Mouse (Mus musculus) testis, adult 2 months (tissue): ENCODE measurements around the gene Plekhb2. TPM values are rescaled to one million over a fixed set of nuclear protein-coding genes. Genes with fewer than 3 reads are reported as not detected.

Experiments used
- H3K27ac ChIP-seq: fragments of 200-500 bp; 2 replicates; pipeline ENCODE4 v1.5.1; 2012; ENCODE audit warnings: low read depth, low read length; ENCODE audit not compliant: control insufficient read depth, insufficient read depth
- H3K27me3 ChIP-seq: fragments of 200-500 bp; 2 replicates; pipeline ENCODE4 v1.6.1; 2012; ENCODE audit warnings: mild to moderate bottlenecking, low read length, moderate library complexity; ENCODE audit not compliant: control insufficient read depth, insufficient read depth
- H3K36me3 ChIP-seq: fragments of 200-500 bp; 2 replicates; pipeline ENCODE4 v1.6.1; 2012; ENCODE audit warnings: mild to moderate bottlenecking, low read length; ENCODE audit not compliant: control insufficient read depth, insufficient read depth
- H3K4me1 ChIP-seq: fragments of 200-500 bp; 2 replicates; pipeline ENCODE4 v1.6.1; 2012; ENCODE audit warnings: low read length; ENCODE audit not compliant: control insufficient read depth, insufficient read depth
- H3K4me3 ChIP-seq: fragments of 200-500 bp; 2 replicates; pipeline ENCODE4 v1.5.1; 2012; ENCODE audit warnings: low read depth, mild to moderate bottlenecking, low read length, moderate library complexity, mixed read lengths; ENCODE audit not compliant: control insufficient read depth
- CTCF ChIP-seq: fragments of 200-500 bp; IDR thresholded peaks from 2 replicates; pipeline ENCODE4 v1.5.1; 2012; ENCODE audit warnings: low read depth, mild to moderate bottlenecking, inconsistent platforms, low read length, moderate library complexity; ENCODE audit not compliant: control insufficient read depth, insufficient read depth, insufficient replicate concordance
- POLR2A ChIP-seq: fragments of 200-500 bp; IDR thresholded peaks from 2 replicates; pipeline ENCODE4 v1.6.1; 2012; ENCODE audit warnings: low read depth, mild to moderate bottlenecking, inconsistent platforms, low read length, moderate library complexity; ENCODE audit not compliant: control insufficient read depth
- polyA plus RNA-seq: library from polyadenylated mRNA; depleted of rRNA; stranded (reverse); fragments of >200 nt; gene quantifications from 2 replicates; pipeline ENCODE4 v1.2.3, GENCODE M21; 2012

Gene Plekhb2
- polyA plus RNA-seq, 1 experiment: 12.7 TPM

- Histone ChIP-seq H3K27ac (no peak overlapping the region), H3K4me1 (no peaks in the 10 kb centered on the region), H3K27me3 (no peaks in the 10 kb centered on the region), H3K36me3 (no peaks in the 10 kb centered on the region), H3K4me3 (no peak overlapping the region)
- TF ChIP-seq CTCF (no peak), POLR2A (no peak)
Observed at GRCm38 (mm10) chr1:34858671-34859070, 8.9 kb downstream of the Plekhb2 start.

GRCm38 (mm10) chr1:34859761-34860160, 10.0 kb downstream of the Plekhb2 start:
- H3K27me3 ChIP-seq: no peaks in the 10 kb centered on the region
- no peaks in the 10 kb centered on the region for H3K4me1 ChIP-seq
- TF ChIP-seq POLR2A (no peak), CTCF (no peak)
- no peaks in the 10 kb centered on the region for H3K36me3 ChIP-seq
- no peak overlapping the region for H3K27ac ChIP-seq
- H3K4me3 ChIP-seq: no peak overlapping the region

DNA sequence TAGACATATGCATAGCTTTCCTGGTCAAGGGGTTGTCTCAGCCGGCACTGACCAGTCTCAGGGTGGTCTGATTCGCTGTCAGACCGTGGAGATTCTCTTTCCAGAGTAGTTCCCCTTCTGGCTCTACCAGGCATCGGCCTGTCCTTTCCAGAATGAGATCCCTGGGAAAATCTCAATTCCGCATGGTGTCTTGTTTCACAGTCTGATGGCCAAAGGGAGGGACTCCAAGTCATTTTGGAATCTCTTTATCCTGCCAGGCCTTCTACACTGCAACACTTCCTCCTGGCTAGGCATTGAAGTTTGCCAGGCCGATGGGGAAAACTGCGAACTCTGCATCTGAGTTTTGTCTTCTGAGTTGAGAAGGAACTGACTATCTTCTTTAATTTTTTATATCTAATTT, 10.4 kb downstream of the Plekhb2 start:
- Histone ChIP-seq H3K36me3 (no peaks in the 10 kb centered on the region), H3K27me3 (no peaks in the 10 kb centered on the region), H3K4me3 (no peak overlapping the region), H3K4me1 (no peaks in the 10 kb centered on the region), H3K27ac (no peak overlapping the region)
- no peak for TF ChIP-seq POLR2A
- no peak for TF ChIP-seq CTCF

DNA sequence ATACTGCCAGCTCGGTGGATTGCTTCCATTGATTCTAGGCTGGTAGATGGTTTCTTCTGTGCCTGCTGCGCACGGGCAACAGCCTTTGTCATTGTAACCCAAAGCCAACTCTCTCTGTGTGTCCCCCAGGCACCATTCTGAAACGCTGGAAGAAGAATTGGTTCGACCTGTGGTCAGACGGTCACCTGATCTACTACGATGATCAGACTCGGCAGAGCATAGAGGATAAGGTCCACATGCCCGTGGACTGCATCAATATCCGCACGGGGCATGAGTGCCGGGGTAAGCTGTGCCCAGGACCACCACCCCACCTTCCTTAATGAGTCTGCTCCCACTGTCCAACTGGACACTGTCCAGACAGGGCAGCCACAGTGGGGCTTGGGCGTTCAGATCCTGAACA, 13.1 kb downstream of the Plekhb2 start:
- Histone ChIP-seq H3K4me3 (no peak overlapping the region), H3K27me3 (no peaks in the 10 kb centered on the region), H3K4me1 (no peaks in the 10 kb centered on the region), H3K27ac (no peak overlapping the region), H3K36me3 (no peaks in the 10 kb centered on the region)
- TF ChIP-seq POLR2A (no peak), CTCF (no peak)

DNA sequence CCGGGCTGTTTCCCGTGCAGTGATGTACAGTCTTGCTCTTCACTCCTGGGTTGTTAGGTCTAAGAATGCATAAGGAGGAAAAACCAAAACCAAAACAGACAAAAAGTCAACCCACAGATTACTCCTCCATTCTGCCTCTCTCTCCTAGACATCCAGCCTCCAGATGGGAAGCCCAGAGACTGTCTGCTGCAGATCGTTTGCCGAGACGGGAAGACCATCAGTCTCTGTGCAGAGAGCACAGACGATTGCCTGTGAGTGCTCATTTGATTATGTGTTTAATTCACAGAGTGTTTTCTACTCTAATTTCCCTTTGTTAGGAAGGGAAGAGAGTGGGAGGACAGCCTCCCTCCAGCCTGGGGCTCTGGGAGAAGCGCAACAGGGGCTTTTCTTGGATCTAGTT, 13.5 kb downstream of the Plekhb2 start:
- H3K27ac ChIP-seq: no peak overlapping the region
- no peak for TF ChIP-seq POLR2A
- TF ChIP-seq CTCF: no peak

DNA sequence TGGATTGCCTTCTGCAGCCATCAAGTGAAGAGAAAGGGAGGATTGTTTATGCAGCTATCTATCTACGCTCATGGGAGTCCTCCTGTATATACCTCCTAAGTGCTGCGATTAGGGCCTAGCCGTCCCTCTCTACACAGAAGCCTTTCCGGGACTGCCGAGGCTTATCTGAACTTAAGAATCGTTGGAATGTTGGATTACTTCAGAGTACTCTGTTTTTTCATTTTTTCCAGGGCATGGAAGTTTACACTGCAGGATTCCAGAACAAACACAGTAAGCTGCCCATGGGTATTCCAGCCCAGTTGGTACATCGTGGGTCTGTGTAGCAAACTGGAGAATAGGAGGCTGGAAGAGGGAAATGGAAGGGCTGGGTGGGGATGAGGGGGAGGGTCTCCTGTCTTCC, 14.5 kb downstream of the Plekhb2 start:
- Histone ChIP-seq H3K27me3 (no peaks in the 10 kb centered on the region), H3K27ac (no peak overlapping the region), H3K4me3 (no peak overlapping the region), H3K4me1 (no peaks in the 10 kb centered on the region), H3K36me3 (peaks cover under 1% of the 10 kb centered on the region; the same call in 1 of the 2 replicates)
- no peak for TF ChIP-seq CTCF
- TF ChIP-seq POLR2A: no peak

More for the DNA sequence above, 13.5 kb downstream of the Plekhb2 start:
- H3K36me3 ChIP-seq: no peaks in the 10 kb centered on the region
- H3K4me3 ChIP-seq: no peak overlapping the region
- no peaks in the 10 kb centered on the region for H3K27me3 ChIP-seq
- no peaks in the 10 kb centered on the region for H3K4me1 ChIP-seq

DNA sequence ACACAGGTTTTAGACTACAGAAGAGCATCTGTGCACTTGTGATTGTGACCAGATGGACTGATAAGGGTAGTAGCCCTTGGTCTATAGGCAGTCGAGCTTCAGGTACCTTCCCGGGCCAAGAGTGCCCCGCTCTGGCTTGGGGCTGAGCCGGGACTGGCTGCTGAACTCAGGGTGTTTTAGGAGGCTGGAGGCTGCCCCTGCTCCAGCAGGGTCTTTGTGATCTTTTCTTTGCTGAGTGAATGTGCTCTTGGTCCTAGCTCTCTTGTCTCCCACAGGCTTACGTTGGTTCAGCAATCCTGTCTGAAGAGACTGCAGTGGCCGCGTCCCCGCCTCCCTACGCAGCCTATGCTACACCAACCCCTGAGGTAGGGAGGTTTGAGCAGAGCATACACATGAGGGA, 16.1 kb downstream of the Plekhb2 start:
- H3K4me3 ChIP-seq: no peak overlapping the region
- no peak for TF ChIP-seq POLR2A
- H3K4me1 ChIP-seq: no peaks in the 10 kb centered on the region
- no peaks in the 10 kb centered on the region for H3K27me3 ChIP-seq
- H3K36me3 ChIP-seq: peaks cover 2% of the 10 kb centered on the region; the same call in 1 of the 2 replicates
- H3K27ac ChIP-seq: no peak overlapping the region
